Mouse (Mus musculus) heart, postnatal 0 days (tissue): ENCODE results near the gene Crtc3. TPM values are rescaled to one million over a fixed set of nuclear protein-coding genes. Genes with fewer than 3 reads are reported as not detected.

Experiments used
- ATAC-seq: fragments of 200-750 bp; cut with Nextera tagmentation; 2 replicates; pipeline ENCODE4 v1.8.0; 2017; ENCODE audit warnings: low read depth, moderate number of reproducible peaks, moderate library complexity; ENCODE audit not compliant: insufficient read depth
- DNase-seq: peaks from one replicate; pipeline ENCODE4 v3.0.0-alpha.2; 2016; ENCODE audit warnings: low spot score
- H3K27ac ChIP-seq: fragments of 300-500 bp; sonication (generic); 2 replicates; pipeline ENCODE4 v1.5.1; 2014; ENCODE audit warnings: low read depth, mild to moderate bottlenecking
- H3K27me3 ChIP-seq: fragments of 300-500 bp; sonication (generic); 2 replicates; pipeline ENCODE4 v1.6.1; 2014; ENCODE audit warnings: low read length, mixed read lengths; ENCODE audit not compliant: control insufficient read depth, insufficient read depth
- H3K36me3 ChIP-seq: fragments of 300-500 bp; sonication (generic); replicated peaks from 2 replicates; pipeline ENCODE4 v1.6.1; 2014; ENCODE audit warnings: low read length, mixed read lengths; ENCODE audit not compliant: control insufficient read depth, insufficient read depth
- H3K4me1 ChIP-seq: fragments of 300-500 bp; sonication (generic); 2 replicates; pipeline ENCODE4 v1.6.1; 2014; ENCODE audit warnings: antibody characterized with exemption; ENCODE audit not compliant: control insufficient read depth, insufficient read depth
- H3K4me2 ChIP-seq: fragments of 300-500 bp; sonication (generic); 2 replicates; pipeline ENCODE4 v1.6.1; 2014; ENCODE audit warnings: low read depth, mild to moderate bottlenecking, low read length, moderate library complexity
- H3K4me3 ChIP-seq: fragments of 300-500 bp; sonication (generic); 2 replicates; pipeline ENCODE4 v1.5.1; 2014; ENCODE audit warnings: low read depth, low read length
- H3K9ac ChIP-seq: fragments of 300-500 bp; sonication (generic); replicated peaks from 2 replicates; pipeline ENCODE4 v1.6.1; 2014; ENCODE audit warnings: low read depth, low read length, mixed read lengths
- H3K9me3 ChIP-seq: fragments of 300-500 bp; sonication (generic); replicated peaks from 2 replicates; pipeline ENCODE4 v1.6.1; 2016; ENCODE audit warnings: low read length; ENCODE audit not compliant: control insufficient read depth
- CTCF ChIP-seq: IDR thresholded peaks from 2 replicates; pipeline ENCODE4 v1.5.1; 2016; ENCODE audit warnings: antibody characterized with exemption, control low read depth, low read depth
- EP300 ChIP-seq: IDR thresholded peaks from 2 replicates; pipeline ENCODE4 v1.6.1; 2016; ENCODE audit warnings: antibody characterized with exemption, low read depth
- WGBS: fragments of 180-500 bp; shearing (Covaris S2); extraction: QIAGEN DNeasy Blood & Tissue Kit; methylation state at CpG from one replicate; pipeline ENCODE4 v1.1.7; 2014; 5-methylcytosine and 5-hydroxymethylcytosine counted together
- polyA plus RNA-seq: library from polyadenylated mRNA; unstranded; fragments of >200 nt; fragmentation: Nextera tagmentation; extraction: Ambion mirVana; gene quantifications from 2 replicates; pipeline ENCODE4 v1.2.1, GENCODE M21; 2015
- total RNA-seq: library from RNA; depleted of rRNA; stranded (reverse); fragments of >200 nt; gene quantifications from 2 replicates; pipeline ENCODE4 v1.2.3, GENCODE M21; 2014; ENCODE audit warnings: low replicate concordance

Gene Crtc3
- total and polyA plus RNA-seq, 2 experiments from 2014 or later, result 11.4 to 24.9 TPM

GRCm38 (mm10) chr7:80646093-80647025, 42.3 kb downstream of the Crtc3 start:
- ATAC-seq (no peak), DNase-seq (no peak)
- Histone ChIP-seq H3K4me2 (no peak overlapping the region), H3K9ac (no peak overlapping the region), H3K27ac (peak overlapping the region; percentile 43), H3K27me3 (no peaks in the 10 kb centered on the region), H3K36me3 (peaks cover 5% of the 10 kb centered on the region; the same call in 1 of the 2 replicates), H3K9me3 (no peaks in the 10 kb centered on the region), H3K4me3 (no peak overlapping the region), H3K4me1 (peaks cover 43% of the 10 kb centered on the region)
- TF ChIP-seq CTCF, result no peak
- TF ChIP-seq EP300, result no peak
- WGBS, result 60% methylated on average over 10 of the region's 10 CpGs

DNA sequence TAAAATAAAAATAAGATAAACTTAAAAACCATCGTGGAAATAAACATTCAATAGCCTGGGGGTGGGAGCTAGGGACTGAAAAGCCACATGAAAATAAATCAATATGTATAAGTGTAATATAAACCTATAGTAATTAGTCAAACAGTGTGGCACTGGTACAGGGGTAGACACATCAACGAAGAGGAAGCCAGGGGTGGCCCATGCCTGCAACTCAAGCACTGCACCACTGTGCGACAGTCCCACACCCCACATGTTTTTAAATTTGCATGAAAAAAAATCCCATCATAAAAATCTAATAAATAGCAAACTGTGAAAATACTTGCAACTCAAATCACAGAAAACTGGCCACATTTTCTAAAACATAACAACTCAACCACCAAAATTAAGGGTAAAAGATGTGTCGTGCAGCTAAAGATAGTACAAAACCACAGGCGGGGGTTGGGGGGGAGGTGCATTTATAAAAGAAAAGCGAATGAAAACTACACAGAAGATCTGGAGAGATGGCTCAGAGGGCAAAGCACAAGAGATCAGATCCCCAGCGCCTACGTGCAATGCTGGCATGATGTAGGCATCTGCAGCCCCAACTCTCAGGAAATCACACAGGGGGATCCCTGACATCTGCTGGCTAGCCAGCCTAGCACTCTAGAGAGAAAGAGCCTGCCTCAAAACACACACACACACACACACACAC, 45.6 kb downstream of the Crtc3 start:
- Histone ChIP-seq H3K4me3 (no peak overlapping the region), H3K4me2 (no peak overlapping the region), H3K27ac (peak overlapping the region; percentile 55; the same call in 1 of the 2 replicates), H3K27me3 (no peaks in the 10 kb centered on the region), H3K9ac (no peak overlapping the region), H3K9me3 (no peaks in the 10 kb centered on the region), H3K4me1 (peaks cover 50% of the 10 kb centered on the region), H3K36me3 (no peaks in the 10 kb centered on the region)
- DNase-seq (no peak), ATAC-seq (no peak)
- TF ChIP-seq EP300 (no peak), CTCF (no peak)
- 71% methylated on average over 8 of the region's 8 CpGs for WGBS

- Histone ChIP-seq H3K9me3 (no peaks in the 10 kb centered on the region), H3K4me2 (no peak overlapping the region), H3K9ac (no peak overlapping the region), H3K4me3 (no peak overlapping the region), H3K27me3 (no peaks in the 10 kb centered on the region), H3K27ac (peak overlapping the region; percentile 55), H3K4me1 (peaks cover 47% of the 10 kb centered on the region), H3K36me3 (no peaks in the 10 kb centered on the region)
- TF ChIP-seq CTCF, result no peak
- TF ChIP-seq EP300, result no peak
- 33% methylated on average over 5 of the region's 5 CpGs for WGBS
- no peak for ATAC-seq
- DNase-seq, result no peak
Observed at GRCm38 (mm10) chr7:80642552-80642951, 46.1 kb downstream of the Crtc3 start.

- DNase-seq, result no peak
- Histone ChIP-seq H3K9me3 (no peaks in the 10 kb centered on the region), H3K4me2 (no peak overlapping the region), H3K4me1 (peaks cover 47% of the 10 kb centered on the region), H3K27me3 (no peaks in the 10 kb centered on the region), H3K27ac (peak overlapping the region; percentile 55), H3K9ac (no peak overlapping the region; the same call in 1 of the 2 replicates), H3K36me3 (no peaks in the 10 kb centered on the region), H3K4me3 (no peak overlapping the region)
- TF ChIP-seq EP300 (no peak), CTCF (no peak)
- ATAC-seq, result no peak
- 60% methylated on average over 7 of the region's 7 CpGs for WGBS
Observed at GRCm38 (mm10) chr7:80641899-80642298, 46.8 kb downstream of the Crtc3 start.

GRCm38 (mm10) chr7:80641497-80641896, 47.2 kb downstream of the Crtc3 start:
- ATAC-seq, result no peak; the same call in 1 of the 2 replicates
- H3K36me3 ChIP-seq, result no peaks in the 10 kb centered on the region
- no peaks in the 10 kb centered on the region for H3K9me3 ChIP-seq
- H3K4me3 ChIP-seq, result no peak overlapping the region
- 29% methylated on average over 4 of the region's 4 CpGs for WGBS
- no peak for TF ChIP-seq EP300
- no peak for TF ChIP-seq CTCF
- H3K4me1 ChIP-seq, result peaks cover 47% of the 10 kb centered on the region
- no peaks in the 10 kb centered on the region for H3K27me3 ChIP-seq
- no peak for DNase-seq
- H3K4me2 ChIP-seq, result no peak overlapping the region
- H3K9ac ChIP-seq, result no peak overlapping the region
- H3K27ac ChIP-seq, result peak overlapping the region; percentile 55
